Mouse (Mus musculus): Measurements from ENCODE around the gene Sgsm1.

The Sgsm1 gene

GRCm38 (mm10) chr5:113216328-113216960 lies 94.1 kb downstream of the Sgsm1 start:
- DNase-seq = no peak

DNA sequence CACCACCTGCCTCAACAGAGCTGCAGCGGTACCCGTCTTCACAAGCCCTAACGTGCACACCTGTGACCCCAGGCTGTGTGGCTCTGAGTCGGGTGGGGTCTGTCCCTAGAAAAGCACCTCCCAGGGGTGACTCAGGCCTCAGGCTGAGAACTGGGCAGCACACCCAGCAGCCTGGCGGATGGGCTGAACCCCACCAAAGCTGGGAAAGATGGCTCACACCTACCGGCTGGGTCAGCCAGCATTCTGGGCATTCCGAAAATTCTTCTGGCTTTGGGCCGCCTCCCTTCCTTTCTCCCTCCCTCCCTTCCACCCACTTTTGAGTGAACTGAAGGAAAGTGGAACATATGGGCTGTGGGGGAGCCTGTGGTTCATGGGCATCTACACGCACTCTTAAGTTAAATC lies 95.0 kb downstream of the Sgsm1 start:
- DNase-seq = no peak

DNA sequence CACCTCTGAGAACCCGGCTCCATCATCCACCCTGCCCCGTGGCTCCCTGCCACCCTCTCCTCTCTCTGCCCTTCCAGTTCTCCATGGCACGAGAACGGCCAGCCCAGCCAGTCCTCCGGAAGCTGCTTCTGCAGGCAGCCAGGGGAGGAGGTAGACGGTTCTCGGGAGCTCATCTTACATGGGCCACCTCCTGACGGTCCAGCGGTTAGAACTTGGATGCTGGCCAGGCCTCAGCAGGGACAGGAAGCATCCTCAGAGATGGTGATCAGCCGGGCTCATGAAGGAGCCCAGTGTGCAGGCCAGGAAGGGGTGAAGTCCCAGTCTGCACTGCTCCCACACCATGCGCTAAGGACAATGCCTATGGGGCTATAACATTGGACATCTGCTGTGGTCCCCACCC lies 96.1 kb downstream of the Sgsm1 start:
- DNase-seq = no peak

DNA sequence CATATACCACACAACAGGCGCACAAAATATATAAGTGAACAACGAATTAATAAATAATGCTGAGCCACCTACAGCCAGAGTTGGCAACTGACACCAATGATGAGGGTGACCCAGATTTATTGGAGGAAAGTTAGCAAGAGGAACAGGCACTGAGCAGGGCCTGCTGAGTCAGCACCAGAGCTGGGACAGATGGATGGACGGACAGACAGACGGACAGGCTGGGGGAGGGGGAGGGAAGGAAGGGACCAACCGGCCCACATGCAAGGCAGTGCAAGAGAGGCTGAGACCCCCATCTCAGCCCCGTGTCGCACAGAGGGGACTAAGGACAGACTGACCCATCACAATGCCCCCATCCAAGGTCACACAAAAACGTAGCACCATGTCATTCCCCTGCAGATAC lies 96.5 kb downstream of the Sgsm1 start:
- no peak for DNase-seq

- no peak for DNase-seq
Observed at GRCm38 (mm10) chr5:113212156-113212835, 98.3 kb downstream of the Sgsm1 start.

DNA sequence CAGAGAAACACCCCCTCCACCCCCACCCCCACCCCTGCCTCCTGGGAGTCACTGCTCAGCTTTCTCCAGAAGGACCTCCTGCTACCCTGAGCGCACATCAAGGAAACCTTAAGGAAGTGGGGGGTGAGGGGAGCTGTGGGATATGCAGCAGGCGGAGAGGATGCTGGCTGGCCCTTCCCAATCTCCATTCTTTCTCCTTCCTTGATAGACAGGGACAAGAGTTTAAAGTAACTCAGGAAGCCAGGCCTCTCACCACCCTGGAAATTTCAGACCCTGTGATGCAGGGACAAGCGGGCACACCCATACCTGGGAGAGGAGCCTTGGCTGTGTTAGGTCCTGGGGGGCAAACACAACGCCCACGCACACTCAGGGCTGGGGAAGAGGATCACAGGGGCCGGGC lies 100.3 kb downstream of the Sgsm1 start:
- no peak for DNase-seq

DNA sequence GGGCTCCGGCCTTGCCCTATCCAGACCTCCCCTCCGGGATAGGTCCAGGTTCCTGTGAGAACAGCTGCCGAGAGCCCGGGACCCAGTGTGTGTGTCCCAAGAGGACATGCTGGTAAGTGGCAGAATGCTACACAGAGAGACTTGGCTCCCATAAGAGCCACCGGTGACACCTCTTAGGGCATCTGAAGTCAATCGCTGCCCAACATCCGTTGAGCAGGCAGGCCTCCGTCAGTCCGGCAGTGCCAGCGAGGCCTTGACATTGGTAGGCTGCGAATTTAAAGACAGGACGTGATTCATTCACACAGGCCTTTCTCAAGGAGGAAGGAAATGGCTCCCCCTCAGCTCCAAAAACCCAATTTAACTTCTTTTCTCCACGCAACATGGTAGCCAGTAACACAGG lies 100.7 kb downstream of the Sgsm1 start:
- no peak for DNase-seq

GRCm38 (mm10) chr5:113209401-113209750 lies 101.2 kb downstream of the Sgsm1 start:
- no peak for DNase-seq

GRCm38 (mm10) chr5:113208622-113209400 lies 101.8 kb downstream of the Sgsm1 start:
- DNase-seq = no peak

GRCm38 (mm10) chr5:113208048-113208447 lies 102.5 kb downstream of the Sgsm1 start:
- no peak for DNase-seq

DNA sequence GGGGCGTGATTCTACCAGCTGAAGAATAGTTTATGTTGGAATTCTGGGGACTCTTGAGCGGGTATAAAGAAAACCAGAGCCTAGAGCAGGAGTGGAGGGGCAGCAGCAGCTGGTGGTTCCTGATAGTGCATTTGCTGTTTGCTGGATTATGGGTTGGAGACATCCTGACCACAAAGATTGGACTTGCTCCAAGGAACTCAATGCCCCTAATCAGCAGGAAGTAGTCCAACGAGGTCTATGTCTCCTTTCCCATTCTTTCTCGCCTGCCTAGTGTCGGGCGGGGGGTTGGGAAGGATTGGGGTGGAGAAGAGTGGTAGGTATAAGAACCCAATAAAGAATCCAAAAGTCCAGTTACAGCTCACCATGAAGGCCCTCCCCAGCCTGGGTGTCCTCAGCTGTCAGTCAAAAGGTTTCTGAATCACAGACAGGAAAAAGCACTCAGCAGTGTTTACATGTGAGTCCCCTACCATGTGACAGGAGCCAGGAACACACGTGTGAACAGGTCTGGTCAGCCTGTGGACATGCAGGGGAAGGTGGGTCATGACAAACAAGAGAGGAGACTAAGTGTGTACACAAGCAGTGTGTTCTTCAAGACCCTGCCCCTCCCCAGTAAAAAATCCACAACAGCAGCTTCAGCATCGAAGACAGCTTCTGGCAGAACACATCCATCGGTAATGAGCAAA lies 103.8 kb downstream of the Sgsm1 start:
- DNase-seq = no peak

DNA sequence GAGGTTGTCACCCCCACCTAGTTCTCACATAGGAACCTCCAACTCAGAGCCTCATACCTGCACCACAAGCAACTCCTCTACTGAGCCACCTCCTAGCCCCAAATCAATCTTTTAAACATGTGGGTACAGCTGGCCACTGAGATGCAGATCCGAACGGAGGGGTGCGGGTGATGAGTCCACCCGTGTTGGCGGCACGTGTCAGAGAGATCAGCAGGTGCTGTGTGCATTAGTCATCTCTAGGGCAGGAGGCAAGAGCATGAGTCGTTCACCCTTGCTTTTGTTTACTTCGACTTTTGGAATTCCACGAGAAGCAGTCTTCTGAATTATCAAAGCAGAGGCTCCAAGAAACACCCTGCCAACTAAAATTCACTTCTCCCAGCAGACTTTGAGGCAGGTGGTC lies 106.4 kb downstream of the Sgsm1 start:
- no peak for DNase-seq

- DNase-seq = no peak
Observed at GRCm38 (mm10) chr5:113199772-113200134, 110.8 kb downstream of the Sgsm1 start.

- DNase-seq = no peak
Observed at GRCm38 (mm10) chr5:113199126-113199771, 111.3 kb downstream of the Sgsm1 start.

GRCm38 (mm10) chr5:113196916-113197794 lies 113.4 kb downstream of the Sgsm1 start:
- no peak for DNase-seq

- DNase-seq = no peak
Observed at GRCm38 (mm10) chr5:113195907-113196306, 114.7 kb downstream of the Sgsm1 start.

GRCm38 (mm10) chr5:113195451-113195850 lies 115.1 kb downstream of the Sgsm1 start:
- DNase-seq = no peak

GRCm38 (mm10) chr5:113193762-113194161 lies 116.8 kb downstream of the Sgsm1 start:
- no peak for DNase-seq
